ENCODE assay signal across 34 mouse cellular contexts in the genomic region with DNA sequence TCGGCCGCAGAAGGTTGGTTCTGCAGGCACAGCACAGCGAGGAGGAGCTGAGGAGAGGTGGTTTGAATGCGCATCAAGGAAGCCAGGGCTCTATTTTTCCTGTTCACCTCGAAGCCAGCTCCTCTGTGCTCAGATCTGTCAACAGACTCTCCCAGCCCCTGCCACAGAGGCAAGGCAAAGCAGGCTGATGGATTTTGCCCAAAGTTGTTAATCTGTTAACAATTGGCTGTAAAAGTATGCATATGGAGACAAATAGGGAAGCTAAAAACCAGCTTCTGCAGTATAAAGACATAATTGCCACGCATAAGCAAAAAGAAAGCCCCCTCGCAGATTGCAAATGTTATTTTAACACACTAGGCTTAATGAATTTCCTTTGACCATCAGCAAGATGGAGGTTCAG.
"Had no signal": no experiment of that assay in that cellular context is flagged by ENCODE, and none has a peak within 500 bp of the region (broad histone marks: within the 10 kb centered on the region; RNA-seq: fewer than 3 reads in every experiment).

No protein-coding gene starts in this region.

- DNase-seq: heart, postnatal 10 days; heart, postnatal 14 days; heart, postnatal 36 days; heart, postnatal 4 days; kidney, adult 11 months; kidney, adult 18-20 months; kidney, adult 2 months; kidney, adult 8-10 months; kidney, adult 9 months; kidney, postnatal 10 days; kidney, postnatal 14 days; kidney, postnatal 25 days; kidney, postnatal 36 days; kidney, postnatal 4 days; layer of hippocampus, postnatal 36 days had no signal

- H3K9me3 ChIP-seq: heart, embryonic 10.5 days; heart, embryonic 12.5 days; heart, embryonic 15.5 days; hindbrain, embryonic 10.5 days; hindbrain, embryonic 12.5 days; hindbrain, embryonic 13.5 days; hindbrain, embryonic 15.5 days; intestine, embryonic 15.5 days; kidney, embryonic 15.5 days had no signal

- H3K27me3 ChIP-seq: heart, embryonic 12.5 days; heart, embryonic 13.5 days; heart, embryonic 15.5 days; hindbrain, embryonic 12.5 days; hindbrain, embryonic 13.5 days; hindbrain, embryonic 15.5 days; intestine, embryonic 15.5 days; kidney, embryonic 15.5 days had no signal

- ATAC-seq: hindbrain, embryonic 16.5 days; hindbrain, postnatal 0 days; inflammation-experienced regulatory T-cells, adult 6 months; intestine, embryonic 15.5 days; intestine, embryonic 16.5 days; intestine, postnatal 0 days had no signal

- H3K4me3 ChIP-seq: heart, embryonic 10.5 days; heart, embryonic 12.5 days; heart, embryonic 13.5 days; heart, embryonic 15.5 days; hindbrain, embryonic 10.5 days; hindbrain, embryonic 12.5 days; hindbrain, embryonic 13.5 days; hindbrain, embryonic 15.5 days; intestine, embryonic 15.5 days; kidney, embryonic 15.5 days; left cerebral cortex, adult 2 months had no signal

- H3K9ac ChIP-seq: heart, embryonic 12.5 days; heart, embryonic 13.5 days; heart, embryonic 15.5 days; hindbrain, embryonic 12.5 days; hindbrain, embryonic 13.5 days; hindbrain, embryonic 14.5 days; hindbrain, embryonic 15.5 days; intestine, embryonic 15.5 days; kidney, embryonic 15.5 days had no signal

- H3K4me2 ChIP-seq: heart, embryonic 11.5 days; heart, embryonic 12.5 days; heart, embryonic 13.5 days; heart, embryonic 15.5 days; hindbrain, embryonic 12.5 days; hindbrain, embryonic 13.5 days; hindbrain, embryonic 14.5 days; hindbrain, embryonic 15.5 days; intestine, embryonic 15.5 days; kidney, embryonic 15.5 days had no signal

- H3K27ac ChIP-seq: heart, embryonic 10.5 days; heart, embryonic 13.5 days; heart, embryonic 15.5 days; hindbrain, embryonic 10.5 days; hindbrain, embryonic 12.5 days; hindbrain, embryonic 13.5 days; hindbrain, embryonic 14.5 days; hindbrain, embryonic 15.5 days; hindbrain, postnatal 0 days; intestine, embryonic 15.5 days; kidney, embryonic 15.5 days; kidney, postnatal 0 days; left cerebral cortex, adult 2 months had no signal

- H3K4me1 ChIP-seq: heart, embryonic 10.5 days; heart, embryonic 12.5 days; heart, embryonic 13.5 days; heart, embryonic 15.5 days; hindbrain, embryonic 12.5 days; hindbrain, embryonic 13.5 days; hindbrain, embryonic 15.5 days; intestine, embryonic 15.5 days; kidney, embryonic 15.5 days had no signal

- H3K36me3 ChIP-seq: heart, embryonic 10.5 days; heart, embryonic 12.5 days; heart, embryonic 13.5 days; heart, embryonic 15.5 days; hindbrain, embryonic 10.5 days; hindbrain, embryonic 12.5 days; hindbrain, embryonic 13.5 days; hindbrain, embryonic 15.5 days; intestine, embryonic 15.5 days; kidney, embryonic 15.5 days had no signal
